Mouse (Mus musculus): ENCODE measurements at regions not wholly inside any gene's neighbourhood (a gene's known extent, or its start where the extent isn't known, plus 50 kb on each side); places are given as distances from the start of the nearest gene placed in this dataset.

DNA sequence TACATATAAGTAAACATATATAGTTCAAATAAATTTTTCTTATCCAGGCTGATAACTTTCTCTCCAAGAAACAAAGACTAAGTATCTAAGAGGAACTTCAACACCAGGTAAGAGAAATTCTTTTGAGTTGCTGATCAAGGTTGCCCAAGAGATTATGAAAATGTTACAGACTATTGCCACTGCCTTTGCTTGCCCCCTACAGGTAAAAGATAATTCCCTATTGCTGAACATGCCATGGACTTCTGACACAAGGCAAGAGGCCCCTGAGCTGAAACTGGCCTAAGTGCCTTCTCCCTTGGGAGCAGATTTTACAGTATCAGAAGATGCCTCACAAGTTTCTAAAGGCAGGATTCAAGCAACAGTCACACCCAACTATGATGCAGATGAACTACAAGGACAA lies 2914.2 kb upstream of the Gm6569 start:
- DNase-seq (ENCODE audit: low spot score) = no peak

DNA sequence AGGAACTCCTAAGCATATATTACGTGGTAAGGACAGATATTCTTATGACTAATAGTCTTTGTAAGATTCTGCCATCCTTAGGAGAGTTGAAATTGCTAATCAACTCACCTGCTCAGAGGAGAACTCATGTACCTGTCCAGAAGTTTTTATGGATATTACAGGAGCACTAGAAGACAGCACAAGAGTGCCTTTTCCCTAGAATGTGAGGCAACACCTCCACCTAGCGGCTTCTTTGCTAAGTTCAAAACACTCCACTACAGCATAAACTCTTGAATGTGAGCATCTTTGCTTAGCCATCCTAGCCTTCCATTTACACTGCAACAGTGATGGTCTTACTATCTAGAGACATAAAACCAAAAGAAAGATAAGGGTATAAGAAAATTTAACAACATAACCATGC lies 2913.5 kb upstream of the Gm6569 start:
- peak; percentile 13 for DNase-seq (ENCODE audit: low spot score)
